Mouse (Mus musculus): ENCODE results near the gene Myh13. TPM values are rescaled to one million over a fixed set of nuclear protein-coding genes. Genes with fewer than 3 reads are reported as not detected.
A peak's percentile ranks its signal among the peaks of the same experiment; 100 is the strongest.

Myh13 gene
- not detected in 2 replicates for polyA plus RNA-seq (2012; rRNA removed)

- DNase-seq (ENCODE audit: low spot score) = no peak
Observed at GRCm38 (mm10) chr11:67321358-67321757, at the start of gene Myh13. TSS of gene Myh13 (plus strand) at chr11:67321658.

- no peak for DNase-seq (ENCODE audit: low spot score)
Observed at GRCm38 (mm10) chr11:67276601-67277174, 44.8 kb upstream of the Myh13 start, which contains the start of gene Myh8. TSS of gene Myh8 (plus strand) at chr11:67277124.

DNA sequence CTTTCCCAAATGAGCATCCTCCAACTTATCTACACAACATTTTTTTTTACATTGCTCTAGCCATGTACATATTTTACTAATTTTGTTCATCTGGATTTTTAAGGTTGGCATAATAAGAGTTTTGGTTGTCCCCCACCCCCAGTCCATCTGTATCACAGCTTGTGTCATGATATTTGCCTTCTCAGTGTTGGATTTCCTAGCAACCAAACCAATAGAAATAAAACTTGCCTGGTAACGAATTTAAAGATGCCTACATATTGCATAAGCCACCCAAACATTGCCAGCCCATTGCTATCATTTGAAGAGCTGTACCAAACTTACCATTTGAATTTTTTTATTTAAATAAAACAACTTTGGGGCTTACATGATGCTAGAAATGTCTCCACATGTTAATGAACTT lies 28.0 kb upstream of the Myh13 start:
- no peak for DNase-seq (ENCODE audit: low spot score)

DNA sequence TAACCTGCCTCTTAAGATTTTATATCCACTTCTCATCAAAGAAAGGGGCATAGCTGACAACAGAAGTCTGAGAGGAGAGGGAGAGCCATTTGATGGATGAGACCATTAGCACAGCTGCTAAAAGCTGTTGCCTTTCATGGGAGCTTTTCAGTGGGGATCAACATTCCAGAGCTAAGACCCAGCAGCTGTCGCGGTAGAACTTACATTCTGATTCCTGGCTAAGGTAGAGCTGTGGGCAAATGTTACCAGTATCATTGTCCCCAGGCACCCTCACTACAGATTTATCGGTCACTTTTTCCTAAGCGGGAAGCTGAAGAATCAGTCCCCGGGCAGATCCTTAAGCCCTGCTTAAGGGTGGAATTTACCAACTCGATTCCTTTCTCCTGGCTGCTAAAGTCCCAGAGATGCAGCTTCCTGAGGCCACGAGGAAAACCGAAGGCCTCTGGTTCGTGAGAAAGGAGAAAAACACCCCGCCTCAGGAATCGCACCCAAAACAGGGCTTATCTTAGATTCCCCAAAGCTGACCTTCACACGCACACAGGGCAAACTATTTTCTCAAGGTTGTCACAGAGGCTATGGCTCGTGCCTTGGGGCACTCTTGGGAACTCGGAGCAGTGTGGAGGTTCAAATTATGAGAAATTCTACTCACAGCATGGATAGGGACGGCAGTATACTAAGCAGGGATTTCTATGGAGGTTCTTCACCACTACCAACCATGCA lies 7.6 kb upstream of the Myh13 start:
- DNase-seq (ENCODE audit: low spot score) = no peak

DNA sequence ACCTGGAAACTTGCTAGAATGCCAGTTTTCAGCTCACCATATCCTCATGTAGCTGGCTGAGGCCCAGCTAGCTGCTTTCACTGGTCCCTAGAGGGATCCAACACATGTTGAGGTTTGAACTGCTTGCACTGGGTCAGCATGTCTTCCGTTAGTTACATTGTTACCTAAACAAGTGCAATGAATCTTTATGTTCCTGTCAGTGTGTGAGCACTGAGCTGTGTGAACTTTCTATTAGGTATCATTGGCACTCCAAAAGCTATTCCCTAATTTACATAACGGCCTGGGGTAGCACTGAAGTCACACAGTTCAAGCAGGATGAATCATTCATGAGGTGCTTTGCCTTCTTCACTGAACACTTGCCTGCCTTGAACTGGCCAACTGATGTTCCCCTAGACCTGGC lies 5.1 kb downstream of the Myh13 start:
- no peak for DNase-seq (ENCODE audit: low spot score)

GRCm38 (mm10) chr11:67344556-67344955 lies 23.1 kb downstream of the Myh13 start:
- no peak for DNase-seq (ENCODE audit: low spot score)

DNA sequence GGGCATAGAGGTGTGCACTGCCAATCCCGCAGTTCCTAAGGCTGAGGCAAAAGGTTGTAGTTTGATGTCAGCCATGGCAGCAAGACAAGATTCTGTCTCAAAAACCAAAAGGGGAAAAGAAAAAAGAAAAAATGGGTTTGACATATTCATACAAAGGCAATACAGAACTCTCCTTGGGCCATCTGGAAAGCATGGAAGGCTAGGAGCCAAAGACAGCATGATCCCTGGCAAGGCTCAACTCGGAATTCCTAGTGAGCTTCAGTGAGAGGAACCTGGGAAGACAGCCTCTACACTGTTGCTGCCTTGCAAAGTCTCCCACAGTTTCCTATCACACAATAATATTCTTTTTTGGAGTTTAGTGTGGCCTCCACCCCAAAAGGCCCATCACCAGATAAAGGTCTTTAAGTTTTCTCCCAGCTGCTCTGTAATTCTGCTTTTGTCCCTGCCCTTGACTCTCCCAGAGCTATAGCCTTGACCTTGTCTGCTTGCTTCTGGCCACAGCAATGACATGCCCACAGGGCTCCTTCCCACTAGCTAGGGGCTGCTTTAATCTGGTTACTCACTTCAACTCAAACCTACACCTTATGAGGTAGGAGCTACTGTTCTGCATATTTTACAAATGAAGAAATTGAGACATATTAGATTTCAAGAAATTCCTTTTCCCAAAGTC lies 23.9 kb downstream of the Myh13 start:
- no peak for DNase-seq (ENCODE audit: low spot score)

- no peak for DNase-seq (ENCODE audit: low spot score)
Observed at GRCm38 (mm10) chr11:67345856-67346236, 24.4 kb downstream of the Myh13 start.

- DNase-seq (ENCODE audit: low spot score) = peak; percentile 38
Observed at GRCm38 (mm10) chr11:67350153-67350768, 28.8 kb downstream of the Myh13 start.

DNA sequence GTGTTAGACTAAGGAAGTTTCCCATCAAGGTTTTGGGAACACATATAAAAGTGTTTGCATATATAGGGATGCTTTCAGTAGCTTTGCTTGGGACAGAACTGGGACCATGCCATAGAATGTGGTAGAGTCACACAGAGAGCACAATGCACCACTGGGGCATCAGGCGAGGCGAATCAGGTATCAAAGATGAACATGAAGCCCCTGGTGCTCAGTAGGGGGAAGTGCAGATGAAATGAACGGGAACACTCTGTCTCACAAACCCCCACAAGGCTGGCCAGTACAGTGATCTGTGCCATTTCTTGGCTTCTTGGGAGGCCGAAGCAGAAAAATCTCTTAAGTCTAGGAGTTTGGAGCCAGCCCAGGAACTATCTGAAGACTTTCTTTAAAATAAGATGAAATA lies 31.6 kb downstream of the Myh13 start:
- no peak for DNase-seq (ENCODE audit: low spot score)

DNA sequence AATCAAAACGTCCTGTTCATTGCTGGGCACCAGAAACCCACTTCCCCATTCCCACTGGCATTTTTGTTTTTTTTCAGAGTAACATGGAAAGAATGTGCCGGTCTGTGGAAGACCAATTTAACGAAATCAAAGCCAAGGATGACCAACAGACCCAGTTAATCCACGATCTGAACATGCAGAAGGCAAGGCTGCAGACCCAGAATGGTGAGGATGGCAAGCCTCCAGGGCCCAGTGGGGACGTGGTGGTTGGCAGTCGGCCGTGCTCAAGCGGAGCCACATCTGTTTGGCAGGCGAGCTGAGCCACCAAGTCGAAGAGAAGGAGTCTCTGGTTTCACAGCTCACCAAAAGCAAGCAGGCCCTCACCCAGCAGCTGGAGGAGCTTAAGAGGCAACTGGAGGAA lies 36.6 kb downstream of the Myh13 start:
- no peak for DNase-seq (ENCODE audit: low spot score)

GRCm38 (mm10) chr11:67362236-67362635 lies 40.8 kb downstream of the Myh13 start:
- DNase-seq (ENCODE audit: low spot score) = no peak

DNA sequence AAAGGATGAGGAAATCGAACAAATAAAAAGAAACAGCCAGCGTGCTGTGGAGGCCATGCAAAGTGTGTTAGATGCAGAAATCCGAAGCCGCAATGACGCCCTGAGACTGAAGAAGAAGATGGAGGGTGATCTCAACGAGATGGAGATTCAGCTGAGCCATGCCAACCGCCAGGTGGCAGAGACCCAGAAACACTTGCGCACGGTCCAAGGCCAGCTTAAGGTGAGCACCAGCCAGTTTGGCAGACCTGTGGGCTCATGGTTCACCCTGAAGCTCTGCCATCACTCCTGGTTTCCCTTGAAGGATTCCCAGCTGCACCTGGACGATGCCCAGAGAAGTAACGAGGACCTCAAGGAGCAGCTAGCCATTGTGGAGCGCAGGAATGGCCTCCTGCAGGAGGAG lies 43.1 kb downstream of the Myh13 start:
- DNase-seq (ENCODE audit: low spot score) = no peak

- no peak for DNase-seq (ENCODE audit: low spot score)
Observed at GRCm38 (mm10) chr11:67364986-67365721, 43.7 kb downstream of the Myh13 start.

GRCm38 (mm10) chr11:67366936-67367335 lies 45.5 kb downstream of the Myh13 start:
- no peak for DNase-seq (ENCODE audit: low spot score)

DNA sequence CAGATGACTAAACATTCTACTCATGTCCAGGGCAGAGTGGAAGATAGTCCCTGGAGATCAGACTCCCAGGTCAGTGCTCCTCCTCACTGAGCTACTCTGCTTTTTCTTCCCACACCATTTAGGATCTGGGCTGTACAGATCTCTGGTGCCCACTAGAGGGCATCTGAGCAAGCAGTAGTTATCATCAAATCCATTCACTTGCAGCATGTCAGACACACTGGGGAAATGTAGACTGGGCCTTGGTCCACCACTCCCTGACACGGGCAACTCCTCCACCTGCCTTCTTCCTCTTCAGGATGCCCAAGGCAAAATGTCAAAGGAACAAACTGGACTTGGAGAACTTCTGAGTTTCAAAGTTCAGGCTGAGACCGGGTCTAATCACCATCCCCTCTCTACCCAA lies 51.9 kb downstream of the Myh13 start:
- no peak for DNase-seq (ENCODE audit: low spot score)

- no peak for DNase-seq (ENCODE audit: low spot score)
Observed at GRCm38 (mm10) chr11:67376308-67376707, 54.9 kb downstream of the Myh13 start.

GRCm38 (mm10) chr11:67379703-67380510 lies 58.4 kb downstream of the Myh13 start:
- no peak for DNase-seq (ENCODE audit: low spot score)

DNA sequence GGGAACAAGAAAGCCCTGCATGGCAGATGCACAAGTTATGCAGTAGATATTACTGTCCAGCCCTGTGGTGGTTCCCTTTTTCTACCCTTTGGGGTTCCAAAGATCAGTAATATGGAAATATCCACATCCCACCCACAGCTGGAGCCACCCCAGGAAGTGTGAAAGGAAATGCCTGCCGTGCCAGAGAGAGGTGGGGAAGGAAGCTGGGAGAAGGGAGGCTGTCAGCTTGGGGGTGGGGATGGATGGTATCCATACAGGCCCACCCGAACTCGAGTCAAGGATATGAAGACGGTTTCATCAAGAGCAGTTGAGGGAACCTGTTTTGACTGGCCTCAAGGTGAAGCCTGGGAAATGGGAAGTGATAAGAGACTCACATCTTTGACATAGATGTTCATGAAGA lies 60.4 kb downstream of the Myh13 start:
- DNase-seq (ENCODE audit: low spot score) = no peak

- no peak for DNase-seq (ENCODE audit: low spot score)
Observed at GRCm38 (mm10) chr11:67384653-67385052, 63.2 kb downstream of the Myh13 start.

DNA sequence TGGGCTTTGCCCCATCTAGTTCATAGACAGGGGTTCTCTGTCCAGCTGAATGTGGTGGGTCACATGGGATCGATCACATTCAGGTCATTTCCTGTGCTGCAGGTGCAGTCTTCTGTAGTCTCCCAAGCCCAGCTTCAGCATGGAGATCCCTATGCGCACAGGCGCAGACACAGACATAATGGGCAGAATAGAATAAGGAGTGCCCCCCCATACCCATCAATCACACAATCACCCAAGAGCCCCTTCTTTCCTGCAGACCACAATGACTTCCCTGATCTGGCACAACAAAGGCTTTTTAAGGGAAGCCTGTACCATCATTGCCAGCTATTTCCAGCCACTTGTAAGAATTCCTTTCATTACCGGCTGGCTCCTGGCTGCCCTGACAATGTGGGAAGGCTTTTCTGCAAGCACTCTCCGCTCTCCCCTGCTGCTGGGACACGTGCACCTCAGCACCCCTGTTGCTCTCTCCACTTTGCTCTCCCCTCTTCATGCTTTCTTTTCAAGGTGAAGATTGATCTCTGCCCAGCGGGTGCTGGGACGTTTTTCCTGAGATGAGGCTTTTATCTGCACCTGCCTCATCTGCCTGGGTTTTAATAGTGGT lies 65.5 kb downstream of the Myh13 start:
- DNase-seq (ENCODE audit: low spot score) = no peak
